Mouse (Mus musculus) stomach, embryonic 16.5 days (tissue): ENCODE measurements at regions not wholly inside any gene's neighbourhood (a gene's known extent, or its start where the extent isn't known, plus 50 kb on each side); places are given as distances from the start of the nearest gene placed in this dataset.

Source experiments
- ATAC-seq: fragments of 200-750 bp; cut with Nextera tagmentation; 2 replicates; pipeline ENCODE4 v1.8.0; 2017; ENCODE audit warnings: moderate number of reproducible peaks, moderate TSS enrichment; ENCODE audit not compliant: insufficient read depth, low FRiP score
- H3K27ac ChIP-seq: fragments of 300-500 bp; sonication (generic); 2 replicates; pipeline ENCODE4 v1.5.1; 2014; ENCODE audit warnings: low read length
- H3K27me3 ChIP-seq: fragments of 300-500 bp; sonication (generic); 2 replicates; pipeline ENCODE4 v1.6.1; 2014; ENCODE audit warnings: low read length, control low read depth, mixed read lengths; ENCODE audit not compliant: control insufficient read depth, insufficient read depth
- H3K36me3 ChIP-seq: fragments of 300-500 bp; sonication (generic); 2 replicates; pipeline ENCODE4 v1.6.1; 2014; ENCODE audit warnings: low read length; ENCODE audit not compliant: control insufficient read depth, insufficient read depth
- H3K4me1 ChIP-seq: fragments of 300-500 bp; sonication (generic); 2 replicates; pipeline ENCODE4 v1.6.1; 2014; ENCODE audit warnings: low read length, control low read depth, mixed read lengths; ENCODE audit not compliant: control insufficient read depth, insufficient read depth
- H3K4me2 ChIP-seq: fragments of 300-500 bp; sonication (generic); 2 replicates; pipeline ENCODE4 v1.6.1; 2014; ENCODE audit warnings: low read depth, low read length, mixed read lengths
- H3K4me3 ChIP-seq: fragments of 300-500 bp; sonication (generic); replicated peaks from 2 replicates; pipeline ENCODE4 v1.5.1; 2014; ENCODE audit warnings: mild to moderate bottlenecking, low read length
- H3K9ac ChIP-seq: fragments of 300-500 bp; sonication (generic); 2 replicates; pipeline ENCODE4 v1.6.1; 2014; ENCODE audit warnings: low read length
- H3K9me3 ChIP-seq: fragments of 300-500 bp; sonication (generic); replicated peaks from 2 replicates; pipeline ENCODE4 v1.6.1; 2016; ENCODE audit warnings: low read length, control low read depth; ENCODE audit not compliant: control insufficient read depth
- WGBS: fragments of 180-500 bp; shearing (Covaris S2); extraction: QIAGEN DNeasy Blood & Tissue Kit; methylation state at CpG from one replicate; pipeline ENCODE4 v1.1.7; 2014; 5-methylcytosine and 5-hydroxymethylcytosine counted together

- WGBS: 82% methylated on average over 7 of the region's 7 CpGs
- Histone ChIP-seq H3K4me2 (no peak overlapping the region), H3K4me1 (no peaks in the 10 kb centered on the region), H3K27me3 (no peaks in the 10 kb centered on the region), H3K9ac (no peak overlapping the region), H3K4me3 (no peak overlapping the region), H3K27ac (no peak overlapping the region), H3K36me3 (no peaks in the 10 kb centered on the region), H3K9me3 (no peaks in the 10 kb centered on the region)
- no peak for ATAC-seq
Observed at GRCm38 (mm10) chr1:18668901-18669300, 404.0 kb upstream of the Defb41 start.

- no peak for ATAC-seq
- H3K9ac ChIP-seq: no peak overlapping the region
- 67% methylated on average over 5 of the region's 5 CpGs for WGBS
- H3K4me2 ChIP-seq: no peak overlapping the region
- no peaks in the 10 kb centered on the region for H3K4me1 ChIP-seq
- no peak overlapping the region for H3K4me3 ChIP-seq
- no peaks in the 10 kb centered on the region for H3K36me3 ChIP-seq
- H3K27me3 ChIP-seq: no peaks in the 10 kb centered on the region
- no peaks in the 10 kb centered on the region for H3K9me3 ChIP-seq
- no peak overlapping the region for H3K27ac ChIP-seq
Observed at GRCm38 (mm10) chr1:18668265-18668664, 403.3 kb upstream of the Defb41 start.

GRCm38 (mm10) chr1:18640858-18641257, 375.9 kb upstream of the Defb41 start:
- Histone ChIP-seq H3K4me2 (no peak overlapping the region), H3K9ac (no peak overlapping the region), H3K4me3 (no peak overlapping the region), H3K4me1 (no peaks in the 10 kb centered on the region), H3K27ac (no peak overlapping the region), H3K9me3 (no peaks in the 10 kb centered on the region), H3K27me3 (no peaks in the 10 kb centered on the region), H3K36me3 (no peaks in the 10 kb centered on the region)
- no peak for ATAC-seq

GRCm38 (mm10) chr1:18639460-18640300, 374.7 kb upstream of the Defb41 start:
- no peak overlapping the region for H3K27ac ChIP-seq
- WGBS: 59% methylated on average over 8 of the region's 8 CpGs
- H3K4me1 ChIP-seq: no peaks in the 10 kb centered on the region
- no peaks in the 10 kb centered on the region for H3K36me3 ChIP-seq
- no peak overlapping the region for H3K4me3 ChIP-seq
- ATAC-seq: no peak
- H3K9me3 ChIP-seq: no peaks in the 10 kb centered on the region
- H3K27me3 ChIP-seq: no peaks in the 10 kb centered on the region
- H3K4me2 ChIP-seq: no peak overlapping the region
- H3K9ac ChIP-seq: no peak overlapping the region

GRCm38 (mm10) chr1:18637334-18637733, 372.4 kb upstream of the Defb41 start:
- H3K36me3 ChIP-seq: no peaks in the 10 kb centered on the region
- no peaks in the 10 kb centered on the region for H3K4me1 ChIP-seq
- H3K9me3 ChIP-seq: no peaks in the 10 kb centered on the region
- no peaks in the 10 kb centered on the region for H3K27me3 ChIP-seq
- ATAC-seq: no peak
- no peak overlapping the region for H3K4me2 ChIP-seq
- no peak overlapping the region for H3K4me3 ChIP-seq
- H3K27ac ChIP-seq: no peak overlapping the region
- H3K9ac ChIP-seq: no peak overlapping the region

GRCm38 (mm10) chr1:18610231-18610630, 345.3 kb upstream of the Defb41 start:
- no peaks in the 10 kb centered on the region for H3K9me3 ChIP-seq
- H3K27me3 ChIP-seq: no peaks in the 10 kb centered on the region
- no peak overlapping the region for H3K27ac ChIP-seq
- 75% methylated on average over 7 of the region's 7 CpGs for WGBS
- no peak for ATAC-seq
- no peak overlapping the region for H3K9ac ChIP-seq
- H3K4me3 ChIP-seq: no peak overlapping the region
- no peaks in the 10 kb centered on the region for H3K4me1 ChIP-seq
- H3K36me3 ChIP-seq: no peaks in the 10 kb centered on the region
- no peak overlapping the region for H3K4me2 ChIP-seq

GRCm38 (mm10) chr1:18599864-18600263, 334.9 kb upstream of the Defb41 start:
- Histone ChIP-seq H3K9ac (no peak overlapping the region), H3K4me2 (no peak overlapping the region), H3K4me3 (no peak overlapping the region), H3K27me3 (no peaks in the 10 kb centered on the region), H3K27ac (no peak overlapping the region), H3K9me3 (no peaks in the 10 kb centered on the region), H3K36me3 (no peaks in the 10 kb centered on the region), H3K4me1 (no peaks in the 10 kb centered on the region)
- 92% methylated on average over 1 of the region's 1 CpGs for WGBS
- no peak for ATAC-seq

- H3K4me3 ChIP-seq: no peak overlapping the region
- no peaks in the 10 kb centered on the region for H3K27me3 ChIP-seq
- H3K27ac ChIP-seq: no peak overlapping the region
- H3K9ac ChIP-seq: no peak overlapping the region
- ATAC-seq: no peak
- no peaks in the 10 kb centered on the region for H3K4me1 ChIP-seq
- no peaks in the 10 kb centered on the region for H3K36me3 ChIP-seq
- 85% methylated on average over 4 of the region's 4 CpGs for WGBS
- H3K9me3 ChIP-seq: no peaks in the 10 kb centered on the region
- H3K4me2 ChIP-seq: no peak overlapping the region
Observed at GRCm38 (mm10) chr1:18598908-18599307, 334.0 kb upstream of the Defb41 start.

GRCm38 (mm10) chr1:18583358-18584128, 318.6 kb upstream of the Defb41 start:
- 74% methylated on average over 6 of the region's 6 CpGs for WGBS
- ATAC-seq: no peak

More at GRCm38 (mm10) chr1:18583358-18584128, 318.6 kb upstream of the Defb41 start:
- H3K9ac ChIP-seq: no peak overlapping the region
- H3K27me3 ChIP-seq: no peaks in the 10 kb centered on the region
- no peak overlapping the region for H3K4me2 ChIP-seq
- H3K4me3 ChIP-seq: no peak overlapping the region
- no peaks in the 10 kb centered on the region for H3K4me1 ChIP-seq
- no peaks in the 10 kb centered on the region for H3K36me3 ChIP-seq
- H3K9me3 ChIP-seq: no peaks in the 10 kb centered on the region
- no peak overlapping the region for H3K27ac ChIP-seq
